Mouse (Mus musculus): ENCODE measurements at regions not wholly inside any gene's neighbourhood (a gene's known extent, or its start where the extent isn't known, plus 50 kb on each side); places are given as distances from the start of the nearest gene placed in this dataset.

DNA sequence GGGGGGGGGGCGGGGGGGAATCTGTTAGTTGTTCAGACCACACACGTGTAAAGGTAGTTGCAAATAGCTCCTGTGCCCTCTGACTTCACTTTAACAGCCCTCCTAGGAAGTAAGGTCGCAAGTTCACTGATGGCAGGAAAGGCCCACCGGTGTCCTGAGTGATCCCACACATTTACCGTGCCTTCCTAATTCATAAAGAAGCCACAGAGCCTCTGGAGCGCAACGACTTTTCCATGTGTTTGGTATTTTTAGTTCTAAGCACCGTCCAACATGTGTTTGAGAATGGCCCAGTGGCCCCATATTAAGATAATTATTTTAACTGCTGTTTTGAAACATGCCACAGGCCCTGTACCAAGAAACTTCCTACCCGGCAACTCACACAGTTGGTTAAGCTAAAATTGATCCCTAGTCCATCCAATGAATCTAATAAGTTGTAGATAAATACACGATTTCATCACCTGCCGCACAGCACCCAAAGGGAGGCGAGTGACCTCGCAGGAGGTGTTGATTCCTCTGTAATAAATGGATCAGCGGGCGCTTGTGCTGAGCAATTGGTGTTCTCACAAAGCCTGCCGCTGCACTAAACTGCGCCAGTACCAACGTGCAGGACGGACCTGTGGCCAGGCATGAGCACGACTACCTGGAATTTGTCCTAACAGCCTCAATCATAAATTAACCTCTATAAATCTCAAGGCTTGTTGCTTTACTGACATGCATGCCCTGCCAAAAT lies 198.9 kb downstream of the Pax1 start:
- intact Hi-C loops (cut with DNase I), result no loop called here
- DNase-seq, result no peak

DNA sequence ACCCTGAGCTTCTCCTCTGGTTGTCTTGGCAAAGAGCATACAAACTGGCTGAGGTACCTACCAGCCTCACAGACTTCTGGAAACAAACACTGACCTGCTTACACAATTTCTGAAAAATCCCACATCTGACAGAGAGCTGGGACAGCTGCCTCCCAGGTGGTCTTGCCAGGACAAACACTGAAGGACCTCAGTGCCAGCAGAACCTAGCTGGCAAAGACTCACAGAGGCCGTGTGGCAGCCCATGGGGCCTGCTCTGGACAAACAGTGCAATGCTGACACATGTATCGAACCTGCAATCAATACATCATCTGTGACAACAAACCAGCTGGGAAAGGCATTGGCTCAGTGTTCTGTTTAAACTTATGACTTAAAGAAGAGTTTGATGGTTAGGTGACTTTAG lies 167.4 kb downstream of the Pax1 start:
- intact Hi-C loops (cut with DNase I), result no loop called here
- no peak for DNase-seq

DNA sequence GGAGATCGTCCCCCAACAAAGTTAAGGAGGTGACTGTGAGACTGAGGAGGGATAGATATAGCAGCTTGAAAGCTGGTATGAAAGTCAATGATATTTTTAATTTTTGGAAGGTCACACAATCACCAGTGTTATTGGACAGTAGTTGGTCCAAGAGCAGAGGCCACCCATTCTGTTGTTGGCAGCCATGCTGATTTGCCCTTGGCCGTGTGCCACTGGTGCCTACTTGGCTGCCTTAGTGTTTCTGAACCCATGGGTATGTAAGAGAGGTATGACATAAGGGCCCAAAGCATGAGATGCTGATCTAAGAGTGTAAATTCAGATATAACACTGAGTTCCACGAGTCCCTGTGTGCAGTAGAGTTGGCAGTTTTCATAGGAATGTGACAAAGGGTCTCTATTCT lies 153.7 kb downstream of the Pax1 start:
- intact Hi-C loops (cut with DNase I), result no loop called here
- DNase-seq, result peak; percentile 23

DNA sequence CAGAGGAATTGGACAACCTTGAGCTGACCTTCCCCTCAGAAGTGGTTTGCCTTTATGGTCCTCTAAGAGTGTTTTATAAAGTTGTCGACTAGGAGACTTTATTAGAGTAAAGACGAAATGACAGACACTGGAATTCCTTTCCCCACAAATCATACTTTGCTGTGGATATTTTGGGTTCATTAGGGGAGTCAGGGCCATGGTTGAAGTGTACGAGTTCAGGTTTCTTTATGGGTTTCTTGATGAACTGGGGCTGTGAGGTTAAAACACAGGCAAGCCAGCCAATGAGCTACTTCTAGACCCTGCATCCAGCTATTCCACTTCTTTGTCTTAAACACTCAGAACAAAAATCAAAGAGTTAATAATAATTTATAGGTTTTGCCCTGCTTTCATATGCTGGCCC lies 153.0 kb downstream of the Pax1 start:
- intact Hi-C loops (cut with DNase I), result no loop called here
- no peak for DNase-seq

DNA sequence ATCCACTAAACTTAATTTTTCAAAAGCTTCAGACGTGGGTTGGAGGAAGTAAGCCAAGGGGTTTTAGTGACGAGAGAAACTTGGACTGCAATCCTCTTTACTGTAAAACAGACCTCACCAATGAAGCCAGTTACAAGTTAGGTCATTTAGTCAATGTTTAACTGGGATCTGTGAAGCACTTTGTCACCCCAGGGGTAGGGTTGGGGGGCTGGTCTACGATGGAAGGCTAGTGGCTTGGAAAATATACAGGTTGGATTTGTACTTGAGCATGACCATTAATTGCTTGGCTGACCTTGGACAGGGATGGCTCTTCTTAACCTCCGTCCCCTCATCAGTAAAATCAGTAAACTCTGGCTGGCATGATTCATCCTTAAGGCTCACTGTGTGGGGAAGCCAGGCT lies 142.2 kb downstream of the Pax1 start:
- no peak for DNase-seq
- intact Hi-C loops (cut with DNase I), result no loop called here

DNA sequence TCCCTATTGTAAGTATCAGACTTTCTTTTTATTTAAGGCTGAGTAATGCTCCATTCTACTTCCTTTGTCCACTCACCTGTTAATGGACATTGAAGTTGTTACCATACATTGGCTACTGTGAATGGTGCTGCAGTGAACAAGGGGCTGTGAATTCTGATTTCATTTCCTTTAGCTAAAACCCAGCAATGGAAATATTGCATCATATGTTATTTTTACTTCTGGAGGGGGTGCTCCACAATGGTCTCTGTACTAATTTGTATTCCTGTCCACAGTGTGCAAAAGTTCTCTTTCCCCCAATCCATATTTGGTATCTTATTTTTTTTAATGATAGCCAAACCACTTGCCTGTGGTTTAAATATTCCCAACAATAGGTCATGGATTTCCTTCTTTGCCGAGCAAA lies 137.0 kb downstream of the Pax1 start:
- intact Hi-C loops (cut with DNase I), result no loop called here
- no peak for DNase-seq

DNA sequence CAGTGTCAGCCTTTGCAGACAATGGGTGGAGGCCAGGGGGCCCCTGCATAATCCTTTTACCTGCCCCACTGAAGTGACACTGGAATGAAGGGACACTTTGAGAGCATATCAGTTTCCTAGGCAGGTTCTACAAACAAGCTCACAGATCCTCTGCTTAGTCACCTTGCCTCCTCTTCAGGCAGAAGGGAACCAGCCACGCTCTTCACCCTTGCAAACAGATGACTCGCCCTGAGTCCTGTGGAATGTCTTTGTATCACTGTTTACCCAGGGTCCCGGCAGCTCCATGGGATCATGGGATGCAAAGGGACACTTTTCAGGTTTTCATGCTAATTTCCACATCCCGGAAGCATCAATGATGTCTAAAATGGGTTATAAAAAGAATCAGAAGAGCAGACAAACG lies 94.2 kb downstream of the Pax1 start:
- intact Hi-C loops (cut with DNase I), result no loop called here

DNA sequence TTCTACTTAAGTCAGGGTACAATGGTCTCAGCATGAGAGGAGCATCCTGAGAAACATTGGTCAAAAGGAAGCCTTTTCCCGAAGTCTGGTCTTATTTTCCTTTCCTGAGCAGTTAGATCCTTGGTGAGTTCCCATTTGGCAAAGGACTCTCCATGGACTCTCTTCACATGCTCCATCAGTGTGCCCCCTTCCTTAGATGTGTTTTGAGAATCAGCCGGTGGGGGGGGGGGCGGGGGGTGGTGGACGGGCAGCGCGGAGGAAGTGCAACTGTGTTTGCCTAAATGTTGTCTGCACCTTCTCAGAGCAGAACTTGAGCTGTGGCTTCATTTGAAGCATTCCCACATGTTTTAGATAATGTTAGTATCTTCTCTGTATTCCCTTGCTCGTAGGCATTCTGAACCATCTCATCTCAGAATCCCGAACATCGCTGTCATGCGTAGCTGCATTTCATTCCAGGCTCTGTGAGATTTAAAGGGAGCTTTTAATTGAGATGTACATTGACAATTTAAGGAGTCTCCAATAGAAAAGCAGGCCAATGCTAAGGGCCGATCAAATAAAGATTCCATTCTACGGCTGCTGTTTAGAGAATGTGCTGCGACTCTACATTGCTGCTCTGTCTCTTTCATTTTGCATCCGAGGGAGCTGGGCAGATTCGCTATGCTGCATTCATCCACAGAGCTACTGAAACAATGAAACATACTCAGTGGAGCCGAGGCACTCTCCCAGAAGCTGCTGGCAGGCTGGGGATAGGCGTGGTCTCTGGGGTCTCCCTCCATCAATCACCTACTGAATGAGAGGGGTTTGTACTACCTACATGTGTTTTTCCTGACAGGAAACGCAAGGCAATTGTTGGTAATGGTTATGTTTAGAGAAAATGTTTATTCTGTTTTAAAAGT lies 92.9 kb downstream of the Pax1 start:
- intact Hi-C loops (cut with DNase I), result no loop called here
- peak; percentile 43 for DNase-seq

More for the DNA sequence above, 94.2 kb downstream of the Pax1 start:
- DNase-seq, result no peak
